Mouse (Mus musculus): Measurements from ENCODE around the gene Olfr231. TPM values are rescaled to one million over a fixed set of nuclear protein-coding genes. Genes with fewer than 3 reads are reported as not detected.

Gene Olfr231
- not detected in 2 replicates for polyA plus RNA-seq (2012; rRNA removed)

DNA sequence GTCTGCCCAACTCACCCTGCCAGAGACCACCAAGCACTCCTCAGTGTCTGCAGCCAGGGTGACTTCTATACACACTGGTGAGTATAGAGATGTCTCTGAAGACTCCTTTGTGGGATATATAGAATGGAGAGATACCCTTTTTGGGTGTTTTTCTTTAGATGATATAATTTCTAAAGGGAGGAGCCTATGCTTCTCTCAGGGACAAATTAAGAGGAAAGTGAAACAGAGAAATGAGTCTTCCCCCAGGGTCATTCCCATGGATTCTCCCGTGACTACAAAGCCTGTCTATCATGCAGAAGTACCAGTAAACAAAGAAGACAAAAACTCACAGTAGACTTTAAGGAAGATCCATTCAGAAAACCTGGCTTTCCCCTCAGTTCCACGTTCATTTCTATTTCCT is at the start of gene Olfr231:
TSS of gene Olfr231 (minus strand) at position 101 of the 400 bp plus-strand sequence.
- TF ChIP-seq POLR2A (IDR thresholded peaks at IDR 0.05; ENCODE audit: control insufficient read depth, extremely low read depth, insufficient read depth, low read length, poor library complexity) (no peak), CTCF (IDR thresholded peaks at IDR 0.05; ENCODE audit: borderline replicate concordance, control insufficient read depth, extremely low read depth, insufficient read depth, low read length, poor library complexity) (no peak)
- 87% methylated on average over 2 of the region's 2 CpGs for WGBS
- Histone ChIP-seq H3K27me3 (ENCODE audit: control insufficient read depth, insufficient read depth, low read length) (no peaks in the 10 kb centered on the region), H3K4me3 (ENCODE audit: control insufficient read depth, insufficient read depth, low read length) (no peak within 1 kb of the TSS), H3K36me3 (ENCODE audit: control insufficient read depth, insufficient read depth, low read length) (no peaks in the 10 kb centered on the region), H3K27ac (ENCODE audit: control insufficient read depth, insufficient read depth, low read length) (no peak within 1 kb of the TSS), H3K4me1 (replicated peaks; ENCODE audit: control insufficient read depth, insufficient read depth, low read length) (no peaks in the 10 kb centered on the region)
- DNase-seq: no peak

GRCm38 (mm10) chr1:174169024-174169423 is 48.1 kb upstream of the Olfr231 start:
- TF ChIP-seq CTCF (IDR thresholded peaks at IDR 0.05; ENCODE audit: borderline replicate concordance, control insufficient read depth, extremely low read depth, insufficient read depth, low read length, poor library complexity) (no peak), POLR2A (IDR thresholded peaks at IDR 0.05; ENCODE audit: control insufficient read depth, extremely low read depth, insufficient read depth, low read length, poor library complexity) (no peak)
- Histone ChIP-seq H3K27ac (ENCODE audit: control insufficient read depth, insufficient read depth, low read length) (no peak overlapping the region), H3K36me3 (ENCODE audit: control insufficient read depth, insufficient read depth, low read length) (no peaks in the 10 kb centered on the region), H3K4me3 (ENCODE audit: control insufficient read depth, insufficient read depth, low read length) (no peak overlapping the region), H3K27me3 (ENCODE audit: control insufficient read depth, insufficient read depth, low read length) (no peaks in the 10 kb centered on the region), H3K4me1 (replicated peaks; ENCODE audit: control insufficient read depth, insufficient read depth, low read length) (no peaks in the 10 kb centered on the region)
- DNase-seq: no peak

GRCm38 (mm10) chr1:174159095-174159494 is 38.1 kb upstream of the Olfr231 start:
- Histone ChIP-seq H3K27me3 (ENCODE audit: control insufficient read depth, insufficient read depth, low read length) (no peaks in the 10 kb centered on the region), H3K36me3 (ENCODE audit: control insufficient read depth, insufficient read depth, low read length) (no peaks in the 10 kb centered on the region), H3K4me3 (ENCODE audit: control insufficient read depth, insufficient read depth, low read length) (no peak overlapping the region), H3K27ac (ENCODE audit: control insufficient read depth, insufficient read depth, low read length) (no peak overlapping the region), H3K4me1 (replicated peaks; ENCODE audit: control insufficient read depth, insufficient read depth, low read length) (no peaks in the 10 kb centered on the region)
- DNase-seq: no peak
- no peak for TF ChIP-seq POLR2A (IDR thresholded peaks at IDR 0.05; ENCODE audit: control insufficient read depth, extremely low read depth, insufficient read depth, low read length, poor library complexity)
- TF ChIP-seq CTCF (IDR thresholded peaks at IDR 0.05; ENCODE audit: borderline replicate concordance, control insufficient read depth, extremely low read depth, insufficient read depth, low read length, poor library complexity): no peak
- 11% methylated on average over 10 of the region's 10 CpGs for WGBS

- Histone ChIP-seq H3K4me1 (replicated peaks; ENCODE audit: control insufficient read depth, insufficient read depth, low read length) (no peaks in the 10 kb centered on the region), H3K36me3 (ENCODE audit: control insufficient read depth, insufficient read depth, low read length) (no peaks in the 10 kb centered on the region), H3K4me3 (ENCODE audit: control insufficient read depth, insufficient read depth, low read length) (no peak overlapping the region), H3K27ac (ENCODE audit: control insufficient read depth, insufficient read depth, low read length) (no peak overlapping the region), H3K27me3 (ENCODE audit: control insufficient read depth, insufficient read depth, low read length) (no peaks in the 10 kb centered on the region)
- DNase-seq: no peak
- WGBS: 70% methylated on average over 1 of the region's 1 CpGs
- TF ChIP-seq POLR2A (IDR thresholded peaks at IDR 0.05; ENCODE audit: control insufficient read depth, extremely low read depth, insufficient read depth, low read length, poor library complexity) (no peak), CTCF (IDR thresholded peaks at IDR 0.05; ENCODE audit: borderline replicate concordance, control insufficient read depth, extremely low read depth, insufficient read depth, low read length, poor library complexity) (no peak)
Measured at GRCm38 (mm10) chr1:174158512-174158911, 37.5 kb upstream of the Olfr231 start.

DNA sequence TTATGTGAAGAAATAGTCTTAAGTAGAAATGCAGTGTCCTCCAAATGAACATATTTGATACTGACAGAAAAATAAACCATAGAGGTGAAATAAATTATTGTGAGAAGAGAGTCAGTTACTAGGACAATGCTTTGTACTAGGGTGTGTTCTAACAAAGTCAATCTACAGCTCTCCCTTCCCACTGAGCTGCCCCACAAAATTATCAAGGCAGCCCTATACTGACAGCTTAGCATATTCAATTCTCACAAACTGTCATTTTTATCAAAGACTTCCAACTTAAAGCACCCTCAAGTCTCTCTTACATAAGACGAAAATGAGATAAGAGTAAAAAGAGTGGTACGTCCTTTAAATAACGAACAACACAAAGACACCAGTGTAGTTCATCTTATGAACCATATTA is 36.7 kb upstream of the Olfr231 start:
- WGBS: 96% methylated on average over 3 of the region's 3 CpGs

DNA sequence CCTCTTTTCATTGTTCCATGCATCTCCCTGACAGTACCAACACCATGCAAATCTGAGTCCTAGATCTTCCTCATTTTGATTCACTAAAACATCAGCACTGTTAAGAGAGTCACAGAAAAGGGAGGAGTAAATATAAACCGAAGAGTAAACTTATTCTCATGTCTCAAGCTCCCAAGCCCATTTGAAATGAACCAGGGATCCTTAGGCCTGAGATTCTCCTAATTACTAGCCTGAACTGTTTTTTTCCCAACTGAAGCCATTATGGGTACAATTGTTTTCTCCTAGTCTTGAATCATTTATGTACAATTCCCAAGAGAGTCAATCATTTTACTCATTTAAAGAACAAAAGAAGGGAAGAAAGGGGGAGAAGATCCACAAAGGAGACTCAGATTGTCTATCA is 34.4 kb upstream of the Olfr231 start, which contains the start of gene Olfr420:
TSS of gene Olfr420 (plus strand) at position 301 of the 400 bp plus-strand sequence.
- no peak within 1 kb of the TSS for H3K4me3 ChIP-seq (ENCODE audit: control insufficient read depth, insufficient read depth, low read length)
- H3K4me1 ChIP-seq (replicated peaks; ENCODE audit: control insufficient read depth, insufficient read depth, low read length): no peaks in the 10 kb centered on the region
- H3K36me3 ChIP-seq (ENCODE audit: control insufficient read depth, insufficient read depth, low read length): no peaks in the 10 kb centered on the region
- DNase-seq: no peak
- no peaks in the 10 kb centered on the region for H3K27me3 ChIP-seq (ENCODE audit: control insufficient read depth, insufficient read depth, low read length)
- TF ChIP-seq POLR2A (IDR thresholded peaks at IDR 0.05; ENCODE audit: control insufficient read depth, extremely low read depth, insufficient read depth, low read length, poor library complexity) (no peak), CTCF (IDR thresholded peaks at IDR 0.05; ENCODE audit: borderline replicate concordance, control insufficient read depth, extremely low read depth, insufficient read depth, low read length, poor library complexity) (no peak)
- no peak within 1 kb of the TSS for H3K27ac ChIP-seq (ENCODE audit: control insufficient read depth, insufficient read depth, low read length)
- WGBS: 96% methylated on average over 1 of the region's 1 CpGs

More for the DNA sequence above, 36.7 kb upstream of the Olfr231 start:
- no peak overlapping the region for H3K27ac ChIP-seq (ENCODE audit: control insufficient read depth, insufficient read depth, low read length)
- H3K4me1 ChIP-seq (replicated peaks; ENCODE audit: control insufficient read depth, insufficient read depth, low read length): no peaks in the 10 kb centered on the region
- H3K27me3 ChIP-seq (ENCODE audit: control insufficient read depth, insufficient read depth, low read length): no peaks in the 10 kb centered on the region
- DNase-seq: no peak
- no peaks in the 10 kb centered on the region for H3K36me3 ChIP-seq (ENCODE audit: control insufficient read depth, insufficient read depth, low read length)
- no peak overlapping the region for H3K4me3 ChIP-seq (ENCODE audit: control insufficient read depth, insufficient read depth, low read length)
- no peak for TF ChIP-seq POLR2A (IDR thresholded peaks at IDR 0.05; ENCODE audit: control insufficient read depth, extremely low read depth, insufficient read depth, low read length, poor library complexity)
- no peak for TF ChIP-seq CTCF (IDR thresholded peaks at IDR 0.05; ENCODE audit: borderline replicate concordance, control insufficient read depth, extremely low read depth, insufficient read depth, low read length, poor library complexity)

DNA sequence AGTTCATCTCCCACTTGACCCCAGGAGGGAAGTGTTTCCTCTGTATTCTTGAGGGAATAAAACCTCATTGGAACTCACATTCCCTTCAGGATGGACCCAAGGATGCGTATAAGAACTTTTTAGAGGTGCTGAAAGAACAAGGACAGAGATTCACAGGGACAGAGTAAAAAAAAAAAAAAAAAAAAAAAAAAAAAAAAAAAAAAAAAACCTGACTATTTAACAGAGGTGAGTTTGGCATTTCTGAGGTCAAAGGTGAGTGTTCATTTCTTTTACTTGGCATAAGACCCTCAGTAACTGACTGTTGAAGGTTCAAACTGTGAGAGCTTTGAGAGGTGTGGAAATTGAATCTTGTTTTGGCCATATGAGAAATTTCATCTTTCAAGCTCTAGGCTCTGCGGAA is 28.3 kb upstream of the Olfr231 start:
- Histone ChIP-seq H3K27me3 (ENCODE audit: control insufficient read depth, insufficient read depth, low read length) (no peaks in the 10 kb centered on the region), H3K36me3 (ENCODE audit: control insufficient read depth, insufficient read depth, low read length) (no peaks in the 10 kb centered on the region), H3K4me1 (replicated peaks; ENCODE audit: control insufficient read depth, insufficient read depth, low read length) (no peaks in the 10 kb centered on the region), H3K27ac (ENCODE audit: control insufficient read depth, insufficient read depth, low read length) (no peak overlapping the region), H3K4me3 (ENCODE audit: control insufficient read depth, insufficient read depth, low read length) (no peak overlapping the region)
- WGBS: 99% methylated on average over 2 of the region's 2 CpGs
- no peak for TF ChIP-seq CTCF (IDR thresholded peaks at IDR 0.05; ENCODE audit: borderline replicate concordance, control insufficient read depth, extremely low read depth, insufficient read depth, low read length, poor library complexity)
- TF ChIP-seq POLR2A (IDR thresholded peaks at IDR 0.05; ENCODE audit: control insufficient read depth, extremely low read depth, insufficient read depth, low read length, poor library complexity): no peak
- no peak for DNase-seq
